Mouse (Mus musculus): ENCODE results near the gene Themis2. TPM values are rescaled to one million over a fixed set of nuclear protein-coding genes. Genes with fewer than 3 reads are reported as not detected.
"Not testable (repeated sequence)": the region's sequence is repeated elsewhere in the genome, so short reads cannot be mapped to it uniquely, and the experiment has no call there.

Gene Themis2
- polyA plus RNA-seq, 1 experiment from 2014 or later = 1.1 TPM

- Histone ChIP-seq H3K4me3 (ENCODE audit: low read length) (no peak overlapping the region), H3K27ac (ENCODE audit: low read length) (no peak overlapping the region), H3K36me3 (ENCODE audit: insufficient read depth, low read length) (no peaks in the 10 kb centered on the region), H3K27me3 (ENCODE audit: insufficient read depth, low read length) (no peaks in the 10 kb centered on the region), H3K4me2 (replicated peaks; ENCODE audit: low read depth, low read length) (no peak overlapping the region), H3K9ac (replicated peaks; ENCODE audit: low read length) (no peak overlapping the region), H3K4me1 (ENCODE audit: insufficient read depth, low read length) (no peaks in the 10 kb centered on the region), H3K9me3 (ENCODE audit: low read length) (no peaks in the 10 kb centered on the region)
- 72% methylated on average over 13 of the region's 13 CpGs for WGBS
- ATAC-seq (ENCODE audit: low FRiP score, low TSS enrichment) = no peak
Measured at GRCm38 (mm10) chr4:132785228-132785627, 11.0 kb downstream of the Themis2 start.

GRCm38 (mm10) chr4:132783732-132784131 is 12.5 kb downstream of the Themis2 start:
- Histone ChIP-seq H3K4me2 (replicated peaks; ENCODE audit: low read depth, low read length) (no peak overlapping the region), H3K27me3 (ENCODE audit: insufficient read depth, low read length) (no peaks in the 10 kb centered on the region), H3K9me3 (ENCODE audit: low read length) (no peaks in the 10 kb centered on the region), H3K4me1 (ENCODE audit: insufficient read depth, low read length) (no peaks in the 10 kb centered on the region), H3K9ac (replicated peaks; ENCODE audit: low read length) (no peak overlapping the region), H3K27ac (ENCODE audit: low read length) (no peak overlapping the region), H3K36me3 (ENCODE audit: insufficient read depth, low read length) (peaks cover 10% of the 10 kb centered on the region), H3K4me3 (ENCODE audit: low read length) (no peak overlapping the region)
- 77% methylated on average over 2 of the region's 2 CpGs for WGBS
- ATAC-seq (ENCODE audit: low FRiP score, low TSS enrichment) = no peak

- H3K36me3 ChIP-seq (ENCODE audit: insufficient read depth, low read length) = peaks cover 43% of the 10 kb centered on the region
- no peak overlapping the region for H3K4me3 ChIP-seq (ENCODE audit: low read length)
- H3K9ac ChIP-seq (replicated peaks; ENCODE audit: low read length) = no peak overlapping the region
- no peaks in the 10 kb centered on the region for H3K9me3 ChIP-seq (ENCODE audit: low read length)
- no peaks in the 10 kb centered on the region for H3K27me3 ChIP-seq (ENCODE audit: insufficient read depth, low read length)
- no peak for ATAC-seq (ENCODE audit: low FRiP score, low TSS enrichment)
- H3K4me1 ChIP-seq (ENCODE audit: insufficient read depth, low read length) = no peaks in the 10 kb centered on the region
- 95% methylated on average over 4 of the region's 4 CpGs for WGBS
- H3K4me2 ChIP-seq (replicated peaks; ENCODE audit: low read depth, low read length) = no peak overlapping the region
- H3K27ac ChIP-seq (ENCODE audit: low read length) = no peak overlapping the region
Measured at GRCm38 (mm10) chr4:132780288-132780687, 15.9 kb downstream of the Themis2 start.

- ATAC-seq (ENCODE audit: low FRiP score, low TSS enrichment) = no peak
Measured at GRCm38 (mm10) chr4:132778562-132779201, 17.5 kb downstream of the Themis2 start.

DNA sequence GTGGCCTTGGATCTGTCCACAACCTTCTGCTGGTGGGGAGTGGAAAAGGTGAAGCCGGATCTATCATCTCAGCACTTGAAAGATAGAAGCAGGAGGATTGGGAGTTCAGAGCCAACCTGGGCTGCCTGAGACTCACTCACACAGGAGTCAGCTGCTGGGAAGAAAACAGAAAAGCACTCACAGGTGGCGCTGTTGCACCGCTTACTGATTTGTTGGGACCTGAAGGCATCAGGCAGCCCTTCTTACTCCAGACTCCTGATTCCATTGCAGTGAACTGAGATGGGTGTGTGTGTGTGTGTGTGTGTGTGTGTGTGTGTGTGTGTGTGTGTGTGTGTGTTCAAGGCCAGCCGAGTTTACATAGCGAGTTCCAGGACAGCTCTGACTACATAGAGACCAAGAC is 19.4 kb downstream of the Themis2 start:
- Histone ChIP-seq H3K36me3 (ENCODE audit: insufficient read depth, low read length) (peaks cover 75% of the 10 kb centered on the region), H3K27me3 (ENCODE audit: insufficient read depth, low read length) (no peaks in the 10 kb centered on the region), H3K4me1 (ENCODE audit: insufficient read depth, low read length) (no peaks in the 10 kb centered on the region), H3K9me3 (ENCODE audit: low read length) (no peaks in the 10 kb centered on the region), H3K9ac (replicated peaks; ENCODE audit: low read length) (no peak overlapping the region), H3K4me3 (ENCODE audit: low read length) (no peak overlapping the region), H3K27ac (ENCODE audit: low read length) (no peak overlapping the region), H3K4me2 (replicated peaks; ENCODE audit: low read depth, low read length) (no peak overlapping the region)
- WGBS = 86% methylated on average over 5 of the region's 5 CpGs
- ATAC-seq (ENCODE audit: low FRiP score, low TSS enrichment) = no peak

More at GRCm38 (mm10) chr4:132778562-132779201, 17.5 kb downstream of the Themis2 start:
- no peaks in the 10 kb centered on the region for H3K27me3 ChIP-seq (ENCODE audit: insufficient read depth, low read length)
- no peak overlapping the region for H3K4me3 ChIP-seq (ENCODE audit: low read length)
- no peak overlapping the region for H3K27ac ChIP-seq (ENCODE audit: low read length)
- H3K9me3 ChIP-seq (ENCODE audit: low read length) = no peaks in the 10 kb centered on the region
- peaks cover 57% of the 10 kb centered on the region for H3K36me3 ChIP-seq (ENCODE audit: insufficient read depth, low read length)
- WGBS = 81% methylated on average over 6 of the region's 6 CpGs
- H3K4me2 ChIP-seq (replicated peaks; ENCODE audit: low read depth, low read length) = no peak overlapping the region
- H3K4me1 ChIP-seq (ENCODE audit: insufficient read depth, low read length) = no peaks in the 10 kb centered on the region
- H3K9ac ChIP-seq (replicated peaks; ENCODE audit: low read length) = no peak overlapping the region

DNA sequence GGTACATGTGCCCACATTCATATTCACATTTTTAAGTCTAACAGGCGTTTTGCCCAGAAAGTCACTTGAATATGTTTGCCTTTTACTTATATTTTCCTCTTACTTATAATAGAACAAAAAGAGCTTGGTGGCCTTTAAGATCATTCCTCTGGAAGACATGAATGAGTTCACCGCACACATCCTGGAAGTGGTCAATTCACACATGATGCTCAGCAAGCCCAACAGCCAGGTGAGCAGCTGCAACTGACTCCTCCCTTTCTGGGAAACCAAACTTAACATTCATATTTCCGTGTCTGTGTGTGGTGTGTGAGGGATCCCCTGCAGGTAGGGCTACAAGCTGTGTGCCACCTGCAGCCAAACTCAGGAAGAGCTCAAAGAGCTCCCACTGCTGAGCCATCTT is 21.3 kb downstream of the Themis2 start:
- Histone ChIP-seq H3K4me3 (ENCODE audit: low read length) (no peak overlapping the region), H3K27me3 (ENCODE audit: insufficient read depth, low read length) (no peaks in the 10 kb centered on the region), H3K4me2 (replicated peaks; ENCODE audit: low read depth, low read length) (no peak overlapping the region), H3K27ac (ENCODE audit: low read length) (no peak overlapping the region), H3K9ac (replicated peaks; ENCODE audit: low read length) (no peak overlapping the region), H3K9me3 (ENCODE audit: low read length) (no peaks in the 10 kb centered on the region), H3K4me1 (ENCODE audit: insufficient read depth, low read length) (no peaks in the 10 kb centered on the region), H3K36me3 (ENCODE audit: insufficient read depth, low read length) (peaks cover 85% of the 10 kb centered on the region)
- WGBS = 92% methylated on average over 3 of the region's 3 CpGs
- no peak for ATAC-seq (ENCODE audit: low FRiP score, low TSS enrichment)

DNA sequence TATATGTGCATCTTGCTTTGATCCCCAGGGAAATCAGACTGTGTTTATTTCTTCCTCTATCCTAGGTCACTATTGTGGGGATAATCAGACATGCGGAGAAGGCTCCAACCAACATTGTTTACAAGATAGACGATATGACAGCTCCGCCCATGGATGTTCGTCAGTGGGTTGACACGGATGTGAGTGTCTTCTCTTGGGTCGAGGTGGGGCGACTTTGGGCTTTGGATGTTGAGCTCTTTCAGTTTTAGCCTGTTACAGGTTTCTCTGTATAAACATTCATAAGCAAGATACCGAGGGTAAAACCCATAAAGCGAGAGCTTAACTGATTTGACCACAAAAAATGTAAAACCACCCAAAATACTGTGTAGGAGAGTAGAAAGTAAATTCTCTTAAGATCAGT is 24.4 kb downstream of the Themis2 start:
- peaks cover 10% of the 10 kb centered on the region for H3K4me1 ChIP-seq (ENCODE audit: insufficient read depth, low read length)
- H3K36me3 ChIP-seq (ENCODE audit: insufficient read depth, low read length) = peaks cover 56% of the 10 kb centered on the region
- H3K27ac ChIP-seq (ENCODE audit: low read length) = no peak overlapping the region
- no peak for ATAC-seq (ENCODE audit: low FRiP score, low TSS enrichment)
- H3K4me2 ChIP-seq (replicated peaks; ENCODE audit: low read depth, low read length) = no peak overlapping the region
- no peak overlapping the region for H3K4me3 ChIP-seq (ENCODE audit: low read length)
- no peaks in the 10 kb centered on the region for H3K9me3 ChIP-seq (ENCODE audit: low read length)
- no peaks in the 10 kb centered on the region for H3K27me3 ChIP-seq (ENCODE audit: insufficient read depth, low read length)
- no peak overlapping the region for H3K9ac ChIP-seq (replicated peaks; ENCODE audit: low read length)
- WGBS = 92% methylated on average over 9 of the region's 9 CpGs

GRCm38 (mm10) chr4:132767914-132768876 is 28.0 kb downstream of the Themis2 start, which contains the start of gene Rpa2:
Gene Rpa2 (plus strand): TSS chr4:132768332.
- Histone ChIP-seq H3K9me3 (ENCODE audit: low read length) (no peaks in the 10 kb centered on the region), H3K36me3 (ENCODE audit: insufficient read depth, low read length) (peaks cover 23% of the 10 kb centered on the region), H3K9ac (replicated peaks; ENCODE audit: low read length) (peak within 1 kb of the TSS; percentile 82), H3K4me1 (ENCODE audit: insufficient read depth, low read length) (peaks cover 10% of the 10 kb centered on the region), H3K27ac (ENCODE audit: low read length) (peak within 1 kb of the TSS; percentile 82), H3K4me3 (ENCODE audit: low read length) (peak within 1 kb of the TSS; percentile 88), H3K4me2 (replicated peaks; ENCODE audit: low read depth, low read length) (peak within 1 kb of the TSS; percentile 73), H3K27me3 (ENCODE audit: insufficient read depth, low read length) (no peaks in the 10 kb centered on the region)
- WGBS = under 1% methylated on average over 66 of the region's 71 CpGs
- peak; percentile 96 for ATAC-seq (ENCODE audit: low FRiP score, low TSS enrichment)

DNA sequence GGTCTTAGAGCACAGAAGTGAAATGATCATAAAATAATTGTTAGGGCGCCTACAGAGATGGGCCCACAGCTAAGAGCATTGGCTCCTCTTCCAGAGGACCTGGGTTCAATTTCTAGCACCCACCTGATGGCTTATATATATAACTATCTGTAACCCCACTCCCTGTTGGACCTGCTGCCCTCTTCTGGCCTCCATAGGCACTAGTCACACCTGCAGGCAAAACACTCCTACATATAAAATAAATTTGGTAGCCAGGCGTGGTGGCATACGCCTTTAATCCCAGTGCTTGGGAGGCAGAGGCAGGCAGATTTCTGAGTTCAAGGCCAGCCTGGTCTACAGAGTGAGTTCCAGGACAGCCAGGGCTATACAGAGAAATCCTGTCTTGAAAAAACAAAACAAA is 33.1 kb downstream of the Themis2 start:
- H3K4me1 ChIP-seq (ENCODE audit: insufficient read depth, low read length); H3K9ac ChIP-seq (replicated peaks; ENCODE audit: low read length); H3K9me3 ChIP-seq (ENCODE audit: low read length); H3K4me2 ChIP-seq (replicated peaks; ENCODE audit: low read depth, low read length); H3K36me3 ChIP-seq (ENCODE audit: insufficient read depth, low read length); H3K27ac ChIP-seq (ENCODE audit: low read length); H3K4me3 ChIP-seq (ENCODE audit: low read length); ATAC-seq (ENCODE audit: low FRiP score, low TSS enrichment); H3K27me3 ChIP-seq (ENCODE audit: insufficient read depth, low read length): not testable (repeated sequence)
- 93% methylated on average over 3 of the region's 3 CpGs for WGBS

- H3K27me3 ChIP-seq (ENCODE audit: insufficient read depth, low read length) = peaks cover under 1% of the 10 kb centered on the region; the same call in 1 of the 2 replicates
- H3K9ac ChIP-seq (replicated peaks; ENCODE audit: low read length) = no peak overlapping the region
- H3K9me3 ChIP-seq (ENCODE audit: low read length) = no peaks in the 10 kb centered on the region
- WGBS = 59% methylated on average over 6 of the region's 6 CpGs
- H3K27ac ChIP-seq (ENCODE audit: low read length) = no peak overlapping the region
- H3K4me2 ChIP-seq (replicated peaks; ENCODE audit: low read depth, low read length) = no peak overlapping the region
- H3K4me3 ChIP-seq (ENCODE audit: low read length) = no peak overlapping the region
- no peaks in the 10 kb centered on the region for H3K36me3 ChIP-seq (ENCODE audit: insufficient read depth, low read length)
- no peak for ATAC-seq (ENCODE audit: low FRiP score, low TSS enrichment)
- H3K4me1 ChIP-seq (ENCODE audit: insufficient read depth, low read length) = peaks cover under 1% of the 10 kb centered on the region; the same call in 1 of the 2 replicates
Measured at GRCm38 (mm10) chr4:132762602-132763001, 33.6 kb downstream of the Themis2 start.

All from kidney, embryonic 16.5 days (tissue).